In the genomic region with DNA sequence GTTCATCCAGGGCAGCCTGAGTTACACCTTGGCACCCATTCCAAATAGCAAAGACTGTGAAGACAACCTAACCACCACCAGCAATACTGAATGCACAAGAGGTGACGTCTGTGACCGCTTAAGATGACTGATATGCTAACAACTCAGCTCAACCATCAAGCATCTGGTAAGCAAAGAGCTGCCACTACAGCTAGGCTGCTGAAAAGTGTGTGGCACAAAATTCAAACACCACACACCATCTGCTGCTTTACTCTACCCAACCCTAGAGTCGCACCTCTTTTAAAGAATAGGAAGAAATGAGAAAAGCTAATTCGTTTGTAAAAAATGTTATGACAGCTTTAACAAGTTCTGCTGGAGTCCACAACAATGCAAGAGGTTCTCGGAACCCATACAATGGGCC, we compare ENCODE assay signal across 22 mouse cellular contexts. TPM values are rescaled to one million over a fixed set of nuclear protein-coding genes. Genes with fewer than 3 reads are reported as not detected.
DNase-seq lines count a peak whose midpoint lies in the region; ATAC-seq lines count a peak whose summit lies in the region.
"Had no signal": no experiment of that assay in that cellular context is flagged by ENCODE, and none has a peak within 500 bp of the region (broad histone marks: within the 10 kb centered on the region; RNA-seq: fewer than 3 reads in every experiment).

No protein-coding gene starts in this region.

- DNase-seq in heart, adult 11 months: no peak
- peak; percentile 14 to 57 for DNase-seq in layer of hippocampus, adult 18-20 months (ENCODE audit: low spot score in 2 of 2)
- DNase-seq in layer of hippocampus, postnatal 10 days (ENCODE audit: low spot score in 2 of 2): no peak
- DNase-seq in right cerebral cortex, adult 2 months (ENCODE audit: low spot score in 2 of 2): peak; percentile 17 to 21
- DNase-seq in right cerebral cortex, postnatal 36 days (ENCODE audit: low spot score in 2 of 2): no peak
- DNase-seq in urinary bladder, postnatal 10 days (ENCODE audit: low spot score): no peak
- DNase-seq: adrenal gland, postnatal 14 days; cerebellum, adult 2 months; cerebellum, postnatal 10 days; forebrain, postnatal 0 days; gastrocnemius, postnatal 10 days; heart, postnatal 36 days had no signal

- ATAC-seq in heart, embryonic 14.5 days (ENCODE audit: insufficient number of reproducible peaks, insufficient read depth, low FRiP score, low read depth): 0 out of 2 replicates have a peak, but pooled peaks have one; percentile 35
- ATAC-seq: activated CD4-positive, CD25-positive, alpha-beta regulatory T cell, adult 4 months; forebrain, embryonic 13.5 days; forebrain, postnatal 0 days; hindbrain, embryonic 16.5 days; inflammation-experienced regulatory T-cells, adult 6 months; Patski had no signal

- H3K4me3 ChIP-seq in heart, embryonic 14.5 days (ENCODE audit: control insufficient read depth in 1 of 2, insufficient read depth in 1 of 2, low read depth in 1 of 2, low read length in 2 of 2): no peak overlapping the region
- H3K4me3 ChIP-seq: embryonic facial prominence, embryonic 10.5 days; forebrain, embryonic 13.5 days; heart, embryonic 12.5 days; hindbrain, embryonic 12.5 days had no signal

- H3K9me3 ChIP-seq in heart, embryonic 14.5 days (ENCODE audit: control insufficient read depth, low read length): no peaks in the 10 kb centered on the region
- H3K9me3 ChIP-seq: embryonic facial prominence, embryonic 10.5 days; forebrain, embryonic 13.5 days; heart, embryonic 12.5 days; hindbrain, embryonic 12.5 days had no signal

- H3K9ac ChIP-seq in heart, embryonic 14.5 days (ENCODE audit: low read length): no peak overlapping the region
- H3K9ac ChIP-seq: forebrain, embryonic 13.5 days; forebrain, postnatal 0 days; heart, embryonic 12.5 days; hindbrain, embryonic 12.5 days had no signal

- no peaks in the 10 kb centered on the region for H3K27me3 ChIP-seq in heart, embryonic 14.5 days (ENCODE audit: control insufficient read depth, insufficient read depth, low read length)
- H3K27me3 ChIP-seq: CH12.LX; forebrain, embryonic 13.5 days; heart, embryonic 12.5 days; hindbrain, embryonic 12.5 days; Patski had no signal

- H3K4me1 ChIP-seq in heart, embryonic 14.5 days (ENCODE audit: control insufficient read depth in 2 of 2, insufficient read depth in 2 of 2, low read length in 2 of 2): peaks cover 0 to 9% of the 10 kb centered on the region in 2 experiments; a peak in 2 of 4 replicates
- H3K4me1 ChIP-seq: forebrain, embryonic 13.5 days; hindbrain, embryonic 12.5 days had no signal

- peaks cover 74% of the 10 kb centered on the region for H3K36me3 ChIP-seq in heart, embryonic 14.5 days (ENCODE audit: control insufficient read depth, insufficient read depth, low read length)

- no peak overlapping the region for H3K4me2 ChIP-seq in heart, embryonic 14.5 days (ENCODE audit: low read length)
- H3K4me2 ChIP-seq: forebrain, embryonic 13.5 days; heart, embryonic 12.5 days; hindbrain, embryonic 12.5 days had no signal

- H3K27ac ChIP-seq in heart, embryonic 14.5 days (replicated peaks in 1 of 2; ENCODE audit: control insufficient read depth in 1 of 2, insufficient read depth in 1 of 2, low read depth in 2 of 2, low read length in 2 of 2): peak overlapping the region; percentile 55 to 57; a peak in 2 of 4 replicates
- H3K27ac ChIP-seq: embryonic facial prominence, embryonic 10.5 days; forebrain, embryonic 13.5 days; hindbrain, embryonic 12.5 days had no signal

- 63% methylated on average over 5 of the region's 5 CpGs for WGBS in heart, embryonic 14.5 days

RNA-seq across cellular contexts. Expression of a gene that starts 34.7 kb away (rescaled TPM):
- 28.4 and 31.6 TPM in 2 replicates for polyA plus RNA-seq in heart, embryonic 14.5 days (2014; fragmentation: Nextera tagmentation; extraction: Ambion mirVana)
- 10 to 100 TPM; 24.7 to 28.4 TPM for total RNA-seq in layer of hippocampus, adult 18-20 months (2021)
- 10 to 100 TPM; 17.9 to 22.6 TPM for total RNA-seq in layer of hippocampus, postnatal 10 days (2021)

Comparison
In these comparisons a context has a peak if more than half of its experiments do, and no peak if none do; other contexts are left out.
1. DNase-seq: peak in layer of hippocampus, adult 18-20 months (2 of 2) and right cerebral cortex, adult 2 months (2 of 2); none in heart, adult 11 months (single experiment), layer of hippocampus, postnatal 10 days (0 of 2), right cerebral cortex, postnatal 36 days (0 of 2) and urinary bladder, postnatal 10 days (single experiment).